In the genomic region with DNA sequence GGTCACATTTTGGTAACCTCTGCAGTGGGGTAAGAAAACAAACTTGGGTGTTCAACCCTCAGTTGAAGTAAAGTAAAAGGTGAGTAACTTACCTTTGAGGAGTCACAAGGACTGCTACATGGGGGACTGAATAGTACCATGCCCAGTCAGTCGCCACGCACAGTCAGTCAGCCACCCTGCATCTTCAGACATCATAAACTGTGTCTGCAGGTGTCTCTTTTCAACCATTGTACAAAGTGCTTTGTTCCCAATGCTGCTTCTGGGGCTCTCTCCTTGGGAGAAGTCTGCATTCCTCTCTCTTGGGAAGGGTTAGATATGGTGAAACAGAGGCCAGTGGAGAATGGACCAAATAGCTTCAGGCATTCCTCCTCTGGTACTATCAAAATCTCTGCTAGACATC, we compare ENCODE assay signal across 16 mouse cellular contexts.
"Had no signal": no experiment of that assay in that cellular context is flagged by ENCODE, and none has a peak within 500 bp of the region (broad histone marks: within the 10 kb centered on the region; RNA-seq: fewer than 3 reads in every experiment).

No protein-coding gene starts in this region.

- H3K4me3 ChIP-seq: neural tube, embryonic 13.5 days; neural tube, embryonic 15.5 days; stomach, embryonic 15.5 days had no signal

- H3K4me1 ChIP-seq: neural tube, embryonic 13.5 days; neural tube, embryonic 15.5 days; stomach, embryonic 15.5 days had no signal

- H3K27ac ChIP-seq: neural tube, embryonic 13.5 days; neural tube, embryonic 15.5 days; stomach, embryonic 15.5 days; stomach, postnatal 0 days had no signal

- H3K27me3 ChIP-seq: neural tube, embryonic 13.5 days; neural tube, embryonic 15.5 days; stomach, embryonic 15.5 days had no signal

- H3K36me3 ChIP-seq: neural tube, embryonic 13.5 days; neural tube, embryonic 15.5 days; stomach, embryonic 15.5 days had no signal

- H3K9me3 ChIP-seq: neural tube, embryonic 15.5 days; stomach, embryonic 15.5 days had no signal

- DNase-seq: retina, postnatal 1 day; right cerebral cortex, adult 18-20 months; right cerebral cortex, postnatal 14 days; right cerebral cortex, postnatal 25 days; right cerebral cortex, postnatal 4 days; spleen, adult 18-20 months; thymus, adult 18-20 months; thymus, adult 2 months; thymus, postnatal 14 days; thymus, postnatal 25 days; thymus, postnatal 36 days; thymus, postnatal 4 days had no signal
